Mouse (Mus musculus) olfactory bulb, adult 2 months (tissue): ENCODE results near the gene Appbp2. TPM values are rescaled to one million over a fixed set of nuclear protein-coding genes. Genes with fewer than 3 reads are reported as not detected.

Source experiments
- H3K27ac ChIP-seq: fragments of 200-500 bp; 2 replicates; pipeline ENCODE4 v1.5.1; 2012; ENCODE audit warnings: low read depth, low read length; ENCODE audit not compliant: insufficient read depth
- H3K4me1 ChIP-seq: fragments of 200-500 bp; 2 replicates; pipeline ENCODE4 v1.6.1; 2012; ENCODE audit warnings: low read length; ENCODE audit not compliant: control insufficient read depth, insufficient read depth
- H3K4me3 ChIP-seq: fragments of 200-500 bp; 2 replicates; pipeline ENCODE4 v1.5.1; 2012; ENCODE audit warnings: mild to moderate bottlenecking, low read depth, low read length, moderate library complexity; ENCODE audit not compliant: insufficient read depth
- CTCF ChIP-seq: fragments of 200-500 bp; IDR thresholded peaks from 2 replicates; pipeline ENCODE4 v1.5.1; 2012; ENCODE audit warnings: low read depth, mild to moderate bottlenecking, low read length, moderate library complexity; ENCODE audit not compliant: insufficient read depth
- POLR2A ChIP-seq: fragments of 200-500 bp; IDR thresholded peaks from 2 replicates; pipeline ENCODE4 v1.6.1; 2012; ENCODE audit warnings: mild to moderate bottlenecking, low read depth, low read length, moderate library complexity; ENCODE audit not compliant: insufficient read depth
- WGBS: fragments of 180-500 bp; shearing (Covaris S2); methylation state at CpG from one replicate; pipeline ENCODE4 v1.1.7; 2018; 5-methylcytosine and 5-hydroxymethylcytosine counted together
- polyA plus RNA-seq: library from polyadenylated mRNA; stranded (reverse); fragments of >200 nt; gene quantifications from 2 replicates; pipeline ENCODE4 v1.2.4, GENCODE M21; 2012; ENCODE audit warnings: low replicate concordance; ENCODE audit not compliant: missing spikeins, insufficient read depth, insufficient read length

Gene Appbp2
- polyA plus RNA-seq, 1 experiment, result not detected

DNA sequence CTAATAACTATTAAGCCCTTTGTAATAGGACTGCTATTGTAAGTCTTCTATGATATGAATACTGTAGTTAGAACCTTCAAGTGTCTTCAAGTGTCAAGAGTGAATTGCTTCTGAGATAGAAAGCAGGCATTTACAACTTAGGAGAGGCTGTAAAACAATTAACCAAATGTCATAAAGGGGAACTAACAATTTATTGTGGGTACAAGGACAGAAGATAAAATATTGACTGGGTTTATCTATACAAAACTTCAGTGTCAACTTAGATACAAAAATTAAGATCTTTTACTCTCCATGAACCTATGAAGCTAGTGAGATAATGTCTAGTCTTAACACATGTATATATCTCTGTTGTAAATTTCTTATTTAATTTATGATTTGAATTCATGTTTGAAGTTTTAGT is 28.7 kb downstream of the Appbp2 start:
- no peaks in the 10 kb centered on the region for H3K4me1 ChIP-seq
- TF ChIP-seq CTCF (no peak), POLR2A (no peak)
- no peak overlapping the region for H3K27ac ChIP-seq
- no peak overlapping the region for H3K4me3 ChIP-seq

DNA sequence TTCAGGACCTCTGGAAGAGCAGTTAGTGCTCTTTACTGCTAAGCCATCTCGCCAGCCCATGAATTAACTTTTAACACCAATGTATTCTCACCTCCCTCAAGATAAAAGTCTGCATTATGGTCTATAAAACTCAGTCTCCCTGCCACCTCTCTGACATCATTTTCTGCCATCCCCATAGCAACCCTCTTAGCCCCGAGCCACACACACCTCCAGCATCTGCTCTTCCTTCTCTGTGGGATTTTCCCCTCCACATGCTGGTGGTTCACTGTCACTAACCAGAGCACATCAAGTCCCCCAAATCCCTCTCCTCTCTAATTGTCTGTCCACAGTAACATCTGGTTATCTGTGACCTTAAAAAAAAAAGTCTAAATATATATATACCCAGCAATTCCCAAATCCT is 36.0 kb downstream of the Appbp2 start:
- WGBS, result 66% methylated on average over 2 of the region's 2 CpGs
- Histone ChIP-seq H3K4me1 (no peaks in the 10 kb centered on the region), H3K27ac (no peak overlapping the region), H3K4me3 (no peak overlapping the region)
- TF ChIP-seq CTCF (no peak), POLR2A (no peak)

- TF ChIP-seq POLR2A (no peak), CTCF (no peak)
- H3K4me3 ChIP-seq, result no peak overlapping the region
- H3K27ac ChIP-seq, result no peak overlapping the region
- no peaks in the 10 kb centered on the region for H3K4me1 ChIP-seq
- WGBS, result 75% methylated on average over 9 of the region's 9 CpGs
These were observed 38.9 kb downstream of the Appbp2 start for GRCm38 (mm10) chr11:85196046-85196445.

DNA sequence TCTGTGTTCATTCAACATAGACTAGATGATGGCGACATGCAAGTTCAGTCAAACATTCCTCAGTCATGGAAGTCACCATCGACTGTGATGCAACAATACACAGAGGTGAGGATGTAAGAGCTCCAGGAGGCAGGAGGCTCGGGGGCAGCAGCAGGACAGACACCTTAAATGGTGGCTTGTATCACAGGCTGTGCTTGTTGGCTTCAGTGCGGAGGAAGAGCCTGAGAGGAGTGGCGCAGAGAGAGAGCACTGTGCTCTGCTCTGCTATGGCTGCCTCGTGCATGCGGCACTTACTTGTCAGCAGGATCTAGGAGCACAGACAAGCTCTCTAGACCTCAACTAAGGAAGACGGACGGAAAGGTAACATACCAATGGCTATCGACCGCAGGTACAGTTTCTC is 40.7 kb downstream of the Appbp2 start:
- H3K27ac ChIP-seq, result no peak overlapping the region
- TF ChIP-seq POLR2A, result no peak
- WGBS, result 93% methylated on average over 11 of the region's 11 CpGs
- no peak overlapping the region for H3K4me3 ChIP-seq
- no peaks in the 10 kb centered on the region for H3K4me1 ChIP-seq

DNA sequence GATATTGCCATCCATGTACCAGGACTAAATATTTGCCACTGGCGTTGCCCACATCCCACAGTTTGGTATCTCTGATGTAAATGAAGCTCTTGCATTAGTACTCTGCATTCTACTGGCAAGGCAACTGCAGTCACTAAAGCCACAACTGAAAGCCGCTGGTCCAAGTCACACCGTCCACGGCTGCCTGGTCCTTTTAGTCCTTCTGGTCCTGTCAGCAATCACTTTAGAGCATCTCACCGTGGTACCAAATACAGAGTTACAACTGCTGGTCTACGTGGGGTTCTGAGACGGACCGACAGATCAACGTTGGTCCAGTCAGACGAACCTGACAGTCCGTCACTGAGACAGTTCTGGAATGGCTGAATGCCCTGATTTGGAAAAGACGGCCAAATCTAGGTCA is 44.2 kb downstream of the Appbp2 start:
- Histone ChIP-seq H3K4me1 (no peaks in the 10 kb centered on the region), H3K27ac (no peak overlapping the region), H3K4me3 (no peak overlapping the region)
- TF ChIP-seq POLR2A (no peak), CTCF (no peak)
- 87% methylated on average over 12 of the region's 12 CpGs for WGBS

DNA sequence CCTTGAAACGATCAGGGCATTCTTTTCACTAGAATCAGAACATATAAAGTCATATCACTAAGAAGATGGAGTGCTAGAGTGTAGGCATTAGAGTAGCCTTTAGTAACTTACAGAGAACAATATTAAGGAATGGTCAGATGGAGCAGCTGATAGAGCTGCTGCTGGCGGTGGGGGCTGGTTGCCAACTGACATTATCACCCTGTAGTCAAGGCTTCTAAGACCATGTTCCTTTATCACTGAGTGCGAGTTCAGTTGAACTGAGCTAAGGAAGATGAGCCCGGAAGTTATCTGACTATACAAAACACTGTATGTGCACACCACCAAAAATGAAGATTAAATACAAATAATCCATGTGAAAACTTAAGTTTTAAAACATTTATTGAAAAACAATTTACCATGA is 45.8 kb downstream of the Appbp2 start:
- H3K27ac ChIP-seq, result no peak overlapping the region
- no peak for TF ChIP-seq CTCF
- no peak for TF ChIP-seq POLR2A
- H3K4me3 ChIP-seq, result no peak overlapping the region
- WGBS, result 93% methylated on average over 4 of the region's 4 CpGs
- no peaks in the 10 kb centered on the region for H3K4me1 ChIP-seq

DNA sequence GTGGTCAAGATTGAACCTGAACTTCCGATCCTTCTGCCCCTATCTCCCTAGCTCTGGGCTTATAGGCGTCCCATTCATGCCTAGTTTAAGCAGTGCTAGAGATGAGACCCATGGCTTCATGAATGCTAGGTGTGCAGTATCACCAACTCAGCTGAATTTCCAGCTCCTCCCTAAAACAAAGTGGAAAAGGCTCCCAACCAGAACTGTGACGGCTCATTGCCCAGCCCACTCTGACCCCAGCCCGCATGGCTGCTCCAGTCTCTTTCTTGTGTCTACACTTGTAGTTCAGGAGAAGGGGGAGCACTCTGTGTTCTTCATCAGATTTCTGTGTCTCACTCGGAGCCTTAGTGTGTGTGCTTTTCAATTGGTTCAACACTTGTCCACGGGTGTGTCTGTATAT is 50.1 kb downstream of the Appbp2 start:
- 87% methylated on average over 6 of the region's 6 CpGs for whole genome bisulfite sequencing

GRCm38 (mm10) chr11:85184082-85184481 is 50.8 kb downstream of the Appbp2 start:
- 76% methylated on average over 5 of the region's 5 CpGs for WGBS
- Histone ChIP-seq H3K4me1 (no peaks in the 10 kb centered on the region), H3K4me3 (no peak overlapping the region), H3K27ac (no peak overlapping the region)
- TF ChIP-seq CTCF, result no peak
- TF ChIP-seq POLR2A, result no peak

More for the DNA sequence above, 50.1 kb downstream of the Appbp2 start:
- Histone ChIP-seq H3K4me1 (no peaks in the 10 kb centered on the region), H3K4me3 (no peak overlapping the region), H3K27ac (no peak overlapping the region)
- TF ChIP-seq CTCF (no peak), POLR2A (no peak)

DNA sequence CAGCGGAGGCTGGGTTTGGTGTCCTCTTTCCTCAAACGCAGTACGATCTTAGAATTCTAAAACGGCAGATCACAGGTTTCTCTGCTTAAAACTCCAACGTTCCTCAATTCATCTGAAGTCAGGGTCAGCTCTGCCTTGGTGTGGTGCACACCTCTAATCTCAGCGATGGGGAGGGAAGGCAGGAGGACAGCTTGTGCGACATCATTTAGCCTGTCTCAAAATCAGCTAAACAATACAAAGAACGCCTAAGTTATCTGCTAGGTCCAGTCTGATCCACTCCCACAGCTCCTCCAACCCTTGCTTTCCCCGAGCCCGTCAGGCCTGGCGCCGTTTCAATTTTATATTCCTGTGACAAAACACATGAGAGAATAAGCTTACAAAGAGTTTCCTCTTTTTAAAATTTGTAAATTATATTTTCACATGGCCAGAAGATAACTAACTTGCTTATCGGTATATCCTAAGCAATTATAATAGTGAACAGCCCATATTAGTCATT is 51.6 kb downstream of the Appbp2 start:
- Histone ChIP-seq H3K4me3 (peak overlapping the region; percentile 47), H3K4me1 (no peaks in the 10 kb centered on the region), H3K27ac (no peak overlapping the region)
- 18% methylated on average over 13 of the region's 13 CpGs for WGBS
- TF ChIP-seq POLR2A, result no peak

DNA sequence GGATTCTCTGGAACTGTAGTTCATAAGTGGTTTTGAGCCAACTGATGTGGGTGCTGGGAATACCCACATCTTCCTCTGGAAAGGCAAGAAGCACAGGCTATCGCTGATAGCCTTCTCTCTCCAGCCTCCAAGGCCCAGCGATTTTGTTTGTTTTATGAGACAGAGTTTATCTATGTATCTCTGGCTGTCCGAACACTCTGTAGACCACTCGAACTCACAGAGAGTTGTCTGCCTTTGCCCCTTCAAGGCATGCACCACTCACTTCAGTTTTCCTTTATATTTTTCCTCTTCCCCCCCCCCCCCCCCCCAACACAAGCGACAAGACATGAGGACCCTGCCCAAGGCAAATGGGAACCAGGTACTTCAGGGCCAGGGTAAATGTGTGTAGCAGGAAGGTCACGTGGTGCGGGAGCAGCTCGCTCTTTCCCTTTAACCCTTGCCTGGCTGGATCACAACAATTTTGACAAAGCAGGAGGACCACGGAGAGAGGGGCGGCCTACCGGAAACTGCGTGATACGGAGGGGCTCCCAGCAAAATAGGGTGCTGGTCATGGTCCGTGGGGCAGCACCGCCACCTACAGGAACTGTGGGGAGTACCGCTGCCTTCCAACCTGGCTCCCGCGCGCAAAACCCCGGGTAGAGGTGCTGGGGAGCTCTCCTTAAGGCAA is 52.2 kb downstream of the Appbp2 start:
- 4% methylated on average over 20 of the region's 20 CpGs for WGBS
- Histone ChIP-seq H3K27ac (no peak overlapping the region), H3K4me1 (no peaks in the 10 kb centered on the region), H3K4me3 (peak overlapping the region; percentile 47)
- TF ChIP-seq POLR2A (no peak), CTCF (peak; percentile 78)
